In the genomic region with DNA sequence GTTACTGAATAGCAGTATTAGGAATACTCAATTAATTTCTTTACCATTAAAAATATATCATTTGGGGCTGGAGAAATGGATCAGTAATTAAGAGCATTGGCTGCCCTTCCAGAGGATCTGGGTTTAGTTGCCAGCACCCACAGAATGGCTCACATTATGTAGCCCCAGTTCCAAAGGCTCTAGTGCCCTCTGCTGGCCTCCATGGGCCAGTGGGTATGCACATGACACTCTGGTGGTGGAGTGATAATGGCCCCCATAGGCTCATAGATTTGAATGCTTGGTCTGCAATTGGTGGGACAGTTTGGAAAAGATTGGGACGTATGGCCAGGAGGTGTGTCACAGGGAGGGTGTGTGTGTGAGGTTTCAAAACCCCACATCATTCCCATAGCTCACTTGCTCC, we compare ENCODE assay signal across 17 mouse cellular contexts. TPM values are rescaled to one million over a fixed set of nuclear protein-coding genes. Genes with fewer than 3 reads are reported as not detected.
A peak's percentile ranks its signal among the peaks of the same experiment; 100 is the strongest.
DNase-seq lines count a peak whose midpoint lies in the region; TF ChIP-seq lines count a peak whose summit lies in the region.
"Had no signal": no experiment of that assay in that cellular context is flagged by ENCODE, and none has a peak within 500 bp of the region (broad histone marks: within the 10 kb centered on the region; RNA-seq: fewer than 3 reads in every experiment).

No protein-coding gene starts in this region.

- TF ChIP-seq CTCF in cerebellum, adult 2 months (IDR thresholded peaks at IDR 0.05; ENCODE audit: borderline replicate concordance, insufficient read depth, low read depth, low read length): 0 out of 2 replicates have a peak, but pooled peaks have one; percentile 28
- TF ChIP-seq CTCF in layer of hippocampus, adult 2 months (conservative IDR thresholded peaks at IDR 0.05): peak; percentile 53
- no peak; the same call in 1 of the 2 replicates for TF ChIP-seq CTCF in thymus, adult 2 months (IDR thresholded peaks at IDR 0.05; ENCODE audit: borderline replicate concordance, control insufficient read depth, extremely low read depth, insufficient read depth, low read length, poor library complexity)

- H3K4me1 ChIP-seq in cerebellum, adult 2 months (ENCODE audit: control insufficient read depth, insufficient read depth, low read length): peaks cover 2% of the 10 kb centered on the region; the same call in 1 of the 2 replicates
- H3K4me1 ChIP-seq in thymus, adult 2 months (replicated peaks; ENCODE audit: control insufficient read depth, insufficient read depth, low read length): peaks cover 5% of the 10 kb centered on the region; the same call in 1 of the 2 replicates
- H3K4me1 ChIP-seq: forebrain, embryonic 12.5 days; heart, embryonic 12.5 days; liver, embryonic 15.5 days had no signal

- no peaks in the 10 kb centered on the region for H3K27me3 ChIP-seq in cerebellum, adult 2 months (ENCODE audit: control insufficient read depth, insufficient read depth, low read length)
- no peaks in the 10 kb centered on the region for H3K27me3 ChIP-seq in thymus, adult 2 months (ENCODE audit: control insufficient read depth, insufficient read depth, low read length)
- H3K27me3 ChIP-seq: forebrain, embryonic 12.5 days; heart, embryonic 12.5 days; liver, embryonic 15.5 days; midbrain, embryonic 12.5 days had no signal

- 78% methylated on average over 1 of the region's 1 CpGs for WGBS in cerebellum, adult 2 months
- 100% methylated on average over 1 of the region's 1 CpGs for WGBS in thymus, adult 2 months

- no peak overlapping the region for H3K27ac ChIP-seq in cerebellum, adult 2 months (ENCODE audit: insufficient read depth, low read length)
- H3K27ac ChIP-seq in layer of hippocampus, adult 2 months: no peak overlapping the region
- H3K27ac ChIP-seq in thymus, adult 2 months (ENCODE audit: control insufficient read depth, insufficient read depth, low read length): no peak overlapping the region
- H3K27ac ChIP-seq: forebrain, embryonic 12.5 days; liver, embryonic 15.5 days; midbrain, embryonic 12.5 days had no signal

- no peaks in the 10 kb centered on the region for H3K36me3 ChIP-seq in thymus, adult 2 months (ENCODE audit: control insufficient read depth, insufficient read depth, low read length)
- H3K36me3 ChIP-seq: forebrain, embryonic 12.5 days; heart, embryonic 12.5 days; liver, embryonic 15.5 days; midbrain, embryonic 12.5 days had no signal

- H3K4me3 ChIP-seq in cerebellum, adult 2 months (replicated peaks; ENCODE audit: insufficient read depth, low read depth, low read length): no peak overlapping the region
- no peak overlapping the region for H3K4me3 ChIP-seq in layer of hippocampus, adult 2 months
- H3K4me3 ChIP-seq in thymus, adult 2 months (ENCODE audit: control insufficient read depth, insufficient read depth, low read length): no peak overlapping the region
- H3K4me3 ChIP-seq: forebrain, embryonic 12.5 days; heart, embryonic 12.5 days; liver, embryonic 15.5 days; midbrain, embryonic 12.5 days; myocyte had no signal

- TF ChIP-seq POLR2A in cerebellum, adult 2 months (IDR thresholded peaks at IDR 0.05; ENCODE audit: borderline replicate concordance, insufficient read depth, low read length): no peak
- TF ChIP-seq POLR2A in thymus, adult 2 months (IDR thresholded peaks at IDR 0.05; ENCODE audit: control insufficient read depth, extremely low read depth, insufficient read depth, low read length, poor library complexity): no peak

- no peak for DNase-seq in cerebellum, adult 2 months
- DNase-seq in cerebellum, adult 18-20 months: no peak
- DNase-seq in layer of hippocampus, adult 2 months (ENCODE audit: low spot score in 2 of 2): no peak
- no peak for DNase-seq in layer of hippocampus, adult 18-20 months (ENCODE audit: low spot score in 2 of 2)
- peak; percentile 21 for DNase-seq in thymus, postnatal 4 days
- no peak for DNase-seq in thymus, adult 2 months
- no peak for DNase-seq in right cerebral cortex, postnatal 10 days (ENCODE audit: low spot score in 2 of 2)
- no peak for DNase-seq in spleen, adult 12 weeks (ENCODE audit: low spot score)
- DNase-seq: gastrocnemius, postnatal 36 days; heart, postnatal 36 days; kidney, adult 9 months; lung, postnatal 4 days had no signal

RNA-seq across cellular contexts. Expression of gene Leprot, which starts 56.1 kb away (rescaled TPM):
- 30.7 and 33.3 TPM in 2 replicates for polyA plus RNA-seq in cerebellum, adult 2 months (2012; rRNA removed)
- 10 to 100 TPM; 27.4 to 27.9 TPM for total RNA-seq in layer of hippocampus, adult 2 months (2021)
- total RNA-seq in layer of hippocampus, adult 18-20 months (2021): 10 to 100 TPM; 27.1 to 29.5 TPM
- 35.5 and 43.1 TPM in 2 replicates for polyA plus RNA-seq in thymus, adult 2 months (2012; rRNA removed)
